Mouse (Mus musculus) lung, adult 2 months (tissue): ENCODE measurements around the gene Bbip1. TPM values are rescaled to one million over a fixed set of nuclear protein-coding genes. Genes with fewer than 3 reads are reported as not detected.
"Not testable (repeated sequence)": the region's sequence is repeated elsewhere in the genome, so short reads cannot be mapped to it uniquely, and the experiment has no call there.

Experiments
- DNase-seq: peaks from one replicate; pipeline ENCODE4 v3.0.0; 2022
- H3K4me1 ChIP-seq: fragments of 200-500 bp; 2 replicates; pipeline ENCODE4 v1.6.1; 2011; ENCODE audit warnings: low read length; ENCODE audit not compliant: control insufficient read depth, insufficient read depth
- H3K4me3 ChIP-seq: fragments of 200-500 bp; replicated peaks from 2 replicates; pipeline ENCODE3; 2011; ENCODE audit warnings: low read depth, mild to moderate bottlenecking, control low read depth, low read length; ENCODE audit errors: extremely low read depth
- CTCF ChIP-seq: fragments of 200-500 bp; IDR thresholded peaks from 2 replicates; pipeline ENCODE4 v1.5.1; 2011; ENCODE audit warnings: mild to moderate bottlenecking, low read length, control low read depth; ENCODE audit not compliant: insufficient read depth
- POLR2A ChIP-seq: fragments of 200-500 bp; IDR thresholded peaks from 2 replicates; pipeline ENCODE4 v1.6.1; 2011; ENCODE audit warnings: low read depth, mild to moderate bottlenecking, control low read depth, low read length, borderline replicate concordance; ENCODE audit errors: extremely low read depth
- WGBS: fragments of 180-500 bp; shearing (Covaris S2); methylation state at CpG from one replicate; pipeline ENCODE4 v1.1.7; 2018; 5-methylcytosine and 5-hydroxymethylcytosine counted together
- polyA plus RNA-seq: library from polyadenylated mRNA; depleted of rRNA; stranded (reverse); fragments of >200 nt; gene quantifications from 2 replicates; pipeline ENCODE4 v1.2.3, GENCODE M21; 2012

Gene Bbip1
- polyA plus RNA-seq, 1 experiment: 6.9 TPM

- no peaks in the 10 kb centered on the region; the same call in 1 of the 2 replicates for H3K4me1 ChIP-seq
- 80% methylated on average over 10 of the region's 10 CpGs for WGBS
- TF ChIP-seq CTCF: no peak
- TF ChIP-seq POLR2A: no peak
- DNase-seq: no peak
- no peak overlapping the region for H3K4me3 ChIP-seq
These were observed 20.6 kb upstream of the Bbip1 start for GRCm38 (mm10) chr19:53964910-53965633.

GRCm38 (mm10) chr19:53964347-53964746, 19.9 kb upstream of the Bbip1 start:
- not testable (repeated sequence) for H3K4me3 ChIP-seq
- 95% methylated on average over 3 of the region's 3 CpGs for WGBS

GRCm38 (mm10) chr19:53962511-53962910, 18.1 kb upstream of the Bbip1 start:
- WGBS: 77% methylated on average over 4 of the region's 4 CpGs
- Histone ChIP-seq H3K4me1 (no peaks in the 10 kb centered on the region), H3K4me3 (no peak overlapping the region)
- DNase-seq: no peak
- TF ChIP-seq POLR2A (no peak), CTCF (no peak)

More at GRCm38 (mm10) chr19:53964347-53964746, 19.9 kb upstream of the Bbip1 start:
- not testable (repeated sequence) for DNase-seq, H3K4me1 ChIP-seq

GRCm38 (mm10) chr19:53957513-53957912, 13.1 kb upstream of the Bbip1 start:
- no peak for DNase-seq
- no peak overlapping the region for H3K4me3 ChIP-seq
- TF ChIP-seq POLR2A: no peak
- no peak for TF ChIP-seq CTCF
- WGBS: 92% methylated on average over 2 of the region's 2 CpGs
- H3K4me1 ChIP-seq: no peaks in the 10 kb centered on the region

- H3K4me3 ChIP-seq: peak overlapping the region; percentile 84
- peaks cover 10% of the 10 kb centered on the region for H3K4me1 ChIP-seq
- no peak for TF ChIP-seq CTCF
- no peak for TF ChIP-seq POLR2A
- WGBS: 3% methylated on average over 64 of the region's 69 CpGs
- peak; percentile 53 for DNase-seq
These were observed 980 bp upstream of the Bbip1 start for GRCm38 (mm10) chr19:53945171-53946042.

- H3K4me1 ChIP-seq: peaks cover 10% of the 10 kb centered on the region
- DNase-seq: no peak
- TF ChIP-seq CTCF: no peak
- peak; percentile 77 for TF ChIP-seq POLR2A
- peak overlapping the region; percentile 66 for H3K4me3 ChIP-seq
- WGBS: 2% methylated on average over 38 of the region's 47 CpGs
These were observed 351 bp upstream of the Bbip1 start for GRCm38 (mm10) chr19:53944786-53945169.

GRCm38 (mm10) chr19:53942342-53942741, 2.1 kb downstream of the Bbip1 start:
- no peak for TF ChIP-seq POLR2A
- TF ChIP-seq CTCF: no peak
- Histone ChIP-seq H3K4me1 (peaks cover 5% of the 10 kb centered on the region), H3K4me3 (no peak overlapping the region)
- DNase-seq: no peak
- 81% methylated on average over 2 of the region's 2 CpGs for WGBS

GRCm38 (mm10) chr19:53941139-53941538, 3.3 kb downstream of the Bbip1 start:
- Histone ChIP-seq H3K4me1 (peaks cover 3% of the 10 kb centered on the region; the same call in 1 of the 2 replicates), H3K4me3 (no peak overlapping the region)
- 78% methylated on average over 4 of the region's 4 CpGs for WGBS
- no peak for DNase-seq
- TF ChIP-seq CTCF (no peak), POLR2A (no peak)

GRCm38 (mm10) chr19:53939467-53939866, 5.0 kb downstream of the Bbip1 start:
- no peak for DNase-seq
- WGBS: 72% methylated on average over 4 of the region's 4 CpGs
- TF ChIP-seq POLR2A (no peak), CTCF (no peak)
- H3K4me1 ChIP-seq: no peaks in the 10 kb centered on the region
- no peak overlapping the region for H3K4me3 ChIP-seq

- DNase-seq: no peak
These were observed 10.4 kb downstream of the Bbip1 start for GRCm38 (mm10) chr19:53934046-53934445.

More at GRCm38 (mm10) chr19:53934046-53934445, 10.4 kb downstream of the Bbip1 start:
- Histone ChIP-seq H3K4me3 (no peak overlapping the region), H3K4me1 (peaks cover 3% of the 10 kb centered on the region)
- TF ChIP-seq CTCF (no peak), POLR2A (no peak)
